Comparison of ENCODE assay signal across 24 mouse cellular contexts in genomic region chrX:112698508-112698907, GRCm38 (mm10). TPM values are rescaled to one million over a fixed set of nuclear protein-coding genes. Genes with fewer than 3 reads are reported as not detected.
DNase-seq lines count a peak whose midpoint lies in the region; ATAC-seq and TF ChIP-seq lines count a peak whose summit lies in the region.
"Had no signal": no experiment of that assay in that cellular context is flagged by ENCODE, and none has a peak within 500 bp of the region (broad histone marks: within the 10 kb centered on the region; RNA-seq: fewer than 3 reads in every experiment).

TSS of gene Pof1b (minus strand) at chrX:112698651.

- no peak within 1 kb of the TSS for H3K27ac ChIP-seq in stomach, embryonic 14.5 days (ENCODE audit: low read length)
- H3K27ac ChIP-seq in liver, postnatal 0 days (ENCODE audit: low read depth): no peak within 1 kb of the TSS
- H3K27ac ChIP-seq in forebrain, postnatal 0 days (ENCODE audit: low read depth, low read length): no peak within 1 kb of the TSS
- no peak within 1 kb of the TSS for H3K27ac ChIP-seq in forebrain, embryonic 10.5 days
- H3K27ac ChIP-seq: hindbrain, embryonic 13.5 days; layer of hippocampus, adult 2 months; liver, embryonic 15.5 days; midbrain, embryonic 12.5 days had no signal

- 68% methylated on average over 5 of the region's 5 CpGs for WGBS in lung, adult 2 months
- WGBS in stomach, embryonic 14.5 days: 70% methylated on average over 5 of the region's 5 CpGs
- 85% methylated on average over 5 of the region's 5 CpGs for WGBS in liver, postnatal 0 days (ENCODE audit: insufficient replicate concordance)
- WGBS in forebrain, postnatal 0 days: 76% methylated on average over 5 of the region's 5 CpGs
- WGBS in forebrain, embryonic 10.5 days: 76% methylated on average over 5 of the region's 5 CpGs

- H3K4me1 ChIP-seq in lung, adult 2 months (ENCODE audit: control insufficient read depth, insufficient read depth, low read length): no peaks in the 10 kb centered on the region
- H3K4me1 ChIP-seq in stomach, embryonic 14.5 days (ENCODE audit: control insufficient read depth, insufficient read depth, low read length): no peaks in the 10 kb centered on the region
- no peaks in the 10 kb centered on the region for H3K4me1 ChIP-seq in liver, postnatal 0 days (ENCODE audit: insufficient read depth)
- no peaks in the 10 kb centered on the region for H3K4me1 ChIP-seq in forebrain, postnatal 0 days (ENCODE audit: insufficient read depth)
- H3K4me1 ChIP-seq in forebrain, embryonic 10.5 days: no peaks in the 10 kb centered on the region
- H3K4me1 ChIP-seq: hindbrain, embryonic 13.5 days; liver, embryonic 15.5 days; midbrain, embryonic 12.5 days had no signal

- H3K9ac ChIP-seq in stomach, embryonic 14.5 days (replicated peaks; ENCODE audit: low read depth, low read length): no peak within 1 kb of the TSS
- no peak within 1 kb of the TSS for H3K9ac ChIP-seq in liver, postnatal 0 days (replicated peaks)
- no peak within 1 kb of the TSS for H3K9ac ChIP-seq in forebrain, postnatal 0 days
- H3K9ac ChIP-seq: hindbrain, embryonic 13.5 days; liver, embryonic 15.5 days; midbrain, embryonic 12.5 days had no signal

- ATAC-seq in stomach, embryonic 14.5 days (ENCODE audit: insufficient number of reproducible peaks, insufficient read depth, low FRiP score, low read depth): peak; percentile 37; the same call in 1 of the 2 replicates
- ATAC-seq in liver, postnatal 0 days: no peak
- ATAC-seq in forebrain, postnatal 0 days: no peak

- H3K4me3 ChIP-seq in lung, adult 2 months (replicated peaks; ENCODE audit: extremely low read depth, low read depth, low read length): peak within 1 kb of the TSS; percentile 49
- H3K4me3 ChIP-seq in stomach, embryonic 14.5 days (ENCODE audit: low read depth, low read length): peak within 1 kb of the TSS; percentile 13
- no peak within 1 kb of the TSS for H3K4me3 ChIP-seq in liver, postnatal 0 days (ENCODE audit: low read depth, low read length)
- H3K4me3 ChIP-seq in forebrain, postnatal 0 days (ENCODE audit: low read depth, low read length): no peak within 1 kb of the TSS
- no peak within 1 kb of the TSS for H3K4me3 ChIP-seq in forebrain, embryonic 10.5 days
- H3K4me3 ChIP-seq: hindbrain, embryonic 13.5 days; layer of hippocampus, adult 2 months; liver, embryonic 15.5 days; midbrain, embryonic 12.5 days; myocyte had no signal

- no peaks in the 10 kb centered on the region for H3K36me3 ChIP-seq in stomach, embryonic 14.5 days (ENCODE audit: control insufficient read depth, insufficient read depth, low read length)
- H3K36me3 ChIP-seq in liver, postnatal 0 days (replicated peaks; ENCODE audit: insufficient read depth, low read length): no peaks in the 10 kb centered on the region
- no peaks in the 10 kb centered on the region for H3K36me3 ChIP-seq in forebrain, postnatal 0 days (ENCODE audit: insufficient read depth)
- no peaks in the 10 kb centered on the region for H3K36me3 ChIP-seq in forebrain, embryonic 10.5 days (replicated peaks)
- H3K36me3 ChIP-seq: hindbrain, embryonic 13.5 days; liver, embryonic 15.5 days; midbrain, embryonic 12.5 days had no signal

- TF ChIP-seq CTCF in lung, adult 2 months (IDR thresholded peaks at IDR 0.05; ENCODE audit: insufficient read depth, low read length): no peak
- TF ChIP-seq CTCF in liver, postnatal 0 days (IDR thresholded peaks at IDR 0.05; ENCODE audit: low read depth): no peak
- no peak for TF ChIP-seq CTCF in forebrain, postnatal 0 days (IDR thresholded peaks at IDR 0.05; ENCODE audit: low read depth)

- TF ChIP-seq EP300 in liver, postnatal 0 days (IDR thresholded peaks at IDR 0.05; ENCODE audit: low read depth): no peak

- H3K9me3 ChIP-seq in stomach, embryonic 14.5 days (ENCODE audit: control insufficient read depth, low read depth, low read length): no peaks in the 10 kb centered on the region
- H3K9me3 ChIP-seq in liver, postnatal 0 days (ENCODE audit: low read length): no peaks in the 10 kb centered on the region
- H3K9me3 ChIP-seq in forebrain, postnatal 0 days (ENCODE audit: low read length): no peaks in the 10 kb centered on the region
- H3K9me3 ChIP-seq in forebrain, embryonic 10.5 days: no peaks in the 10 kb centered on the region
- H3K9me3 ChIP-seq: hindbrain, embryonic 13.5 days; liver, embryonic 15.5 days; midbrain, embryonic 12.5 days had no signal

- DNase-seq in urinary bladder, adult 18-20 months (ENCODE audit: low spot score in 2 of 2): peak; percentile 26 to 42
- no peak for DNase-seq in urinary bladder, postnatal 10 days (ENCODE audit: low spot score)
- DNase-seq in lung, adult 2 months: peak; percentile 28
- no peak for DNase-seq in liver, postnatal 0 days
- no peak for DNase-seq in forebrain, postnatal 0 days
- no peak for DNase-seq in forebrain, embryonic 10.5 days (ENCODE audit: extremely low spot score, low spot score)
- DNase-seq: cerebellum, adult 2 months; heart, postnatal 10 days; kidney, adult 11 months; kidney, postnatal 10 days; layer of hippocampus, postnatal 36 days had no signal

- TF ChIP-seq POLR2A in lung, adult 2 months (IDR thresholded peaks at IDR 0.05; ENCODE audit: borderline replicate concordance, extremely low read depth, low read depth, low read length): no peak

- peak within 1 kb of the TSS; percentile 16; the same call in 1 of the 2 replicates for H3K4me2 ChIP-seq in stomach, embryonic 14.5 days (replicated peaks; ENCODE audit: low read depth, low read length)
- no peak within 1 kb of the TSS for H3K4me2 ChIP-seq in liver, postnatal 0 days (ENCODE audit: low read depth, low read length)
- no peak within 1 kb of the TSS for H3K4me2 ChIP-seq in forebrain, postnatal 0 days (ENCODE audit: low read depth)
- H3K4me2 ChIP-seq: heart, embryonic 11.5 days; hindbrain, embryonic 13.5 days; liver, embryonic 15.5 days; midbrain, embryonic 12.5 days had no signal

- H3K27me3 ChIP-seq in stomach, embryonic 14.5 days (ENCODE audit: control insufficient read depth, insufficient read depth, low read length): no peaks in the 10 kb centered on the region
- H3K27me3 ChIP-seq in liver, postnatal 0 days (ENCODE audit: insufficient read depth, low read length): no peaks in the 10 kb centered on the region
- H3K27me3 ChIP-seq in forebrain, postnatal 0 days (ENCODE audit: insufficient read depth, low read length): no peaks in the 10 kb centered on the region
- no peaks in the 10 kb centered on the region for H3K27me3 ChIP-seq in forebrain, embryonic 10.5 days (ENCODE audit: poor library complexity, severe bottlenecking)
- H3K27me3 ChIP-seq: CH12.LX; hindbrain, embryonic 13.5 days; liver, embryonic 15.5 days; midbrain, embryonic 12.5 days had no signal

RNA-seq across cellular contexts. Expression of gene Pof1b, which starts in this region (rescaled TPM):
- 1.8 and 4.6 TPM in 2 replicates for polyA plus RNA-seq in lung, adult 2 months (2012; rRNA removed)
- polyA plus RNA-seq in stomach, embryonic 14.5 days (2014; fragmentation: Nextera tagmentation; extraction: Ambion mirVana): 11.8 and 13.5 TPM in 2 replicates
- polyA plus RNA-seq in liver, postnatal 0 days (2015; fragmentation: Nextera tagmentation; extraction: Ambion mirVana): not detected in 2 replicates
- total RNA-seq in forebrain, postnatal 0 days (2014; rRNA removed): not detected in 2 replicates
- 0.04 and 0.08 TPM in 2 replicates for polyA plus RNA-seq in forebrain, postnatal 0 days (2015; fragmentation: Nextera tagmentation; extraction: Ambion mirVana)
- polyA plus RNA-seq in forebrain, embryonic 10.5 days (2016; fragmentation: Nextera tagmentation; extraction: Ambion mirVana): 0.10 TPM in 2 replicates
- total RNA-seq: gastrocnemius, adult 18-20 months; granulocyte monocyte progenitor cell, adult 5-6 weeks; layer of hippocampus, adult 2 months; layer of hippocampus, postnatal 36 days; left cerebral cortex, postnatal 14 days; megakaryocyte progenitor cell, adult 5-6 weeks; MEL had no signal
- polyA plus RNA-seq: cerebellum, adult 2 months; liver, embryonic 15.5 days; myocyte had no signal

Comparison
In these comparisons a context has a peak if more than half of its experiments do, and no peak if none do; other contexts are left out.
1. DNase-seq: peak in urinary bladder, adult 18-20 months (2 of 2) and lung, adult 2 months (single experiment); none in urinary bladder, postnatal 10 days (single experiment), liver, postnatal 0 days (single experiment), forebrain, postnatal 0 days (single experiment) and forebrain, embryonic 10.5 days (single experiment).
2. H3K4me3 ChIP-seq: peak in lung, adult 2 months (single experiment) and stomach, embryonic 14.5 days (single experiment); none in liver, postnatal 0 days (single experiment), forebrain, postnatal 0 days (single experiment) and forebrain, embryonic 10.5 days (single experiment).